Mouse (Mus musculus) hematopoietic stem cell, adult 5-6 weeks (primary cell): ENCODE data around the gene Adamtsl2. TPM values are rescaled to one million over a fixed set of nuclear protein-coding genes. Genes with fewer than 3 reads are reported as not detected.

Experiments
- ATAC-seq, 2 experiments: fragments of 125-278 bp in 1 of 2; replicated peaks in 1 of 2; 2 replicates each; pipeline ENCODE4 v1.8.0; 2016 to 2017; ENCODE audit warnings: inconsistent platforms in 2 of 2, mild to moderate bottlenecking in 2 of 2, moderate number of reproducible peaks in 2 of 2, low read depth in 1 of 2, moderate TSS enrichment in 1 of 2; ENCODE audit not compliant: low FRiP score in 2 of 2, poor library complexity in 2 of 2, severe bottlenecking in 2 of 2, insufficient read depth in 1 of 2, low TSS enrichment in 1 of 2
- total RNA-seq: library from RNA; stranded (forward); fragments of 172-1452, 232-1000 nt; gene quantifications from 2 replicates; pipeline ENCODE4 v1.2.3, GENCODE M21; 2017

Adamtsl2 gene
- total RNA-seq, 1 experiment from 2014 or later = not detected

GRCm38 (mm10) chr2:27096341-27096981, 17.3 kb downstream of the Adamtsl2 start:
- no peak for ATAC-seq

GRCm38 (mm10) chr2:27097241-27097656, 18.1 kb downstream of the Adamtsl2 start:
- no peak for ATAC-seq

- 0 out of 4 replicates have a peak, but pooled peaks of 1 of the 2 experiments have one; percentile 35 for ATAC-seq
Observed at GRCm38 (mm10) chr2:27097776-27098175, 18.6 kb downstream of the Adamtsl2 start.

- ATAC-seq = no peak
Observed at GRCm38 (mm10) chr2:27103554-27103953, 24.4 kb downstream of the Adamtsl2 start.

- ATAC-seq = no peak
Observed at GRCm38 (mm10) chr2:27106816-27107215, 27.6 kb downstream of the Adamtsl2 start.

- ATAC-seq = no peak
Observed at GRCm38 (mm10) chr2:27108144-27108543, 29.0 kb downstream of the Adamtsl2 start.

- ATAC-seq = no peak
Observed at GRCm38 (mm10) chr2:27109052-27109451, 29.9 kb downstream of the Adamtsl2 start.

- ATAC-seq = no peak
Observed at GRCm38 (mm10) chr2:27112585-27112984, 33.4 kb downstream of the Adamtsl2 start.

- no peak for ATAC-seq
Observed at GRCm38 (mm10) chr2:27114169-27114568, 35.0 kb downstream of the Adamtsl2 start.

GRCm38 (mm10) chr2:27118452-27118851, 39.3 kb downstream of the Adamtsl2 start:
- no peak for ATAC-seq

- no peak for ATAC-seq
Observed at GRCm38 (mm10) chr2:27119766-27120165, 40.6 kb downstream of the Adamtsl2 start.

GRCm38 (mm10) chr2:27120241-27120641, 41.1 kb downstream of the Adamtsl2 start:
- no peak for ATAC-seq

- ATAC-seq = peak; percentile 87 to 95
Observed at GRCm38 (mm10) chr2:27121626-27122355, 42.6 kb downstream of the Adamtsl2 start.

- ATAC-seq = no peak
Observed at GRCm38 (mm10) chr2:27122578-27122977, 43.4 kb downstream of the Adamtsl2 start.

- no peak for ATAC-seq
Observed at GRCm38 (mm10) chr2:27123121-27123520, 43.9 kb downstream of the Adamtsl2 start.

GRCm38 (mm10) chr2:27125979-27126378, 46.8 kb downstream of the Adamtsl2 start:
- ATAC-seq = no peak

GRCm38 (mm10) chr2:27126496-27126895, 47.3 kb downstream of the Adamtsl2 start:
- ATAC-seq = no peak

- ATAC-seq = peak; percentile 7 to 48; a peak in 1 of 4 replicates
Observed at GRCm38 (mm10) chr2:27128990-27129389, 49.8 kb downstream of the Adamtsl2 start.

- ATAC-seq = no peak
Observed at GRCm38 (mm10) chr2:27135935-27136334, 56.8 kb downstream of the Adamtsl2 start.
